Mouse (Mus musculus): ENCODE measurements around the gene Tenm1. TPM values are rescaled to one million over a fixed set of nuclear protein-coding genes. Genes with fewer than 3 reads are reported as not detected.

Gene Tenm1
- polyA plus RNA-seq, 1 experiment from 2014 or later: 0.46 TPM

GRCm38 (mm10) chrX:42861731-42862130, 567.2 kb downstream of the Tenm1 start:
- DNase-seq (ENCODE audit: low spot score): no peak

GRCm38 (mm10) chrX:42781566-42781965, 647.4 kb downstream of the Tenm1 start:
- DNase-seq (ENCODE audit: low spot score): no peak

GRCm38 (mm10) chrX:42718078-42718785, 710.7 kb downstream of the Tenm1 start:
- no peak for DNase-seq (ENCODE audit: low spot score)

GRCm38 (mm10) chrX:42700291-42700690, 728.6 kb downstream of the Tenm1 start:
- DNase-seq (ENCODE audit: low spot score): no peak

- no peak for DNase-seq (ENCODE audit: low spot score)
These were observed 781.8 kb downstream of the Tenm1 start for GRCm38 (mm10) chrX:42647131-42647530.

- DNase-seq (ENCODE audit: low spot score): no peak
These were observed 848.4 kb downstream of the Tenm1 start for GRCm38 (mm10) chrX:42580521-42580920.

GRCm38 (mm10) chrX:42558683-42559082, 870.2 kb downstream of the Tenm1 start:
- DNase-seq (ENCODE audit: low spot score): no peak

GRCm38 (mm10) chrX:42557284-42557683, 871.6 kb downstream of the Tenm1 start:
- peak; percentile 53 for DNase-seq (ENCODE audit: low spot score)

- peak; percentile 26 for DNase-seq (ENCODE audit: low spot score)
These were observed 880.4 kb downstream of the Tenm1 start for GRCm38 (mm10) chrX:42548513-42548912.

GRCm38 (mm10) chrX:42545076-42545475, 883.9 kb downstream of the Tenm1 start:
- DNase-seq (ENCODE audit: low spot score): no peak

- peak; percentile 82 for DNase-seq (ENCODE audit: low spot score)
These were observed 888.2 kb downstream of the Tenm1 start for GRCm38 (mm10) chrX:42540756-42541053.

- peak; percentile 23 for DNase-seq (ENCODE audit: low spot score)
These were observed 888.7 kb downstream of the Tenm1 start for GRCm38 (mm10) chrX:42540030-42540755.

GRCm38 (mm10) chrX:42530703-42531102, 898.2 kb downstream of the Tenm1 start:
- DNase-seq (ENCODE audit: low spot score): no peak

- no peak for DNase-seq (ENCODE audit: low spot score)
These were observed 906.1 kb downstream of the Tenm1 start for GRCm38 (mm10) chrX:42522868-42523267.

- DNase-seq (ENCODE audit: low spot score): peak; percentile 38
These were observed 916.4 kb downstream of the Tenm1 start for GRCm38 (mm10) chrX:42512567-42512966.

GRCm38 (mm10) chrX:42511105-42511504, 917.8 kb downstream of the Tenm1 start:
- DNase-seq (ENCODE audit: low spot score): peak; percentile 37

- DNase-seq (ENCODE audit: low spot score): peak; percentile 76
These were observed 926.5 kb downstream of the Tenm1 start, which contains the start of gene Sh2d1a for GRCm38 (mm10) chrX:42502291-42503043. Sh2d1a (plus strand) TSS chrX:42502453.

GRCm38 (mm10) chrX:42500538-42500937, 928.4 kb downstream of the Tenm1 start:
- peak; percentile 20 for DNase-seq (ENCODE audit: low spot score)

- DNase-seq (ENCODE audit: low spot score): no peak
These were observed 938.6 kb downstream of the Tenm1 start for GRCm38 (mm10) chrX:42490336-42490735.

- no peak for DNase-seq (ENCODE audit: low spot score)
These were observed 939.5 kb downstream of the Tenm1 start, which contains the start of gene Tex13c2 for GRCm38 (mm10) chrX:42489446-42489845. Tex13c2 (plus strand) TSS chrX:42489691.
